ENCODE assay signal across 13 mouse cellular contexts in genomic region chr12:91675937-91676336, GRCm38 (mm10).
A peak's percentile ranks its signal among the peaks of the same experiment; 100 is the strongest.
DNase-seq lines count a peak whose midpoint lies in the region; ATAC-seq and TF ChIP-seq lines count a peak whose summit lies in the region.
"Had no signal": no experiment of that assay in that cellular context is flagged by ENCODE, and none has a peak within 500 bp of the region (broad histone marks: within the 10 kb centered on the region; RNA-seq: fewer than 3 reads in every experiment).

No protein-coding gene starts in this region.

- no peaks in the 10 kb centered on the region for H3K27me3 ChIP-seq in hindbrain, postnatal 0 days (ENCODE audit: insufficient read depth, low read length)
- no peaks in the 10 kb centered on the region for H3K27me3 ChIP-seq in hindbrain, embryonic 10.5 days (ENCODE audit: insufficient read depth, poor library complexity, severe bottlenecking)
- no peaks in the 10 kb centered on the region for H3K27me3 ChIP-seq in midbrain, postnatal 0 days (ENCODE audit: insufficient read depth, low read length)
- no peaks in the 10 kb centered on the region for H3K27me3 ChIP-seq in midbrain, embryonic 10.5 days (ENCODE audit: low read depth, poor library complexity, severe bottlenecking)
- H3K27me3 ChIP-seq in intestine, embryonic 16.5 days (replicated peaks; ENCODE audit: control insufficient read depth, insufficient read depth, low read length) = no peaks in the 10 kb centered on the region
- H3K27me3 ChIP-seq in stomach, postnatal 0 days (ENCODE audit: control insufficient read depth, insufficient read depth, low read length) = no peaks in the 10 kb centered on the region
- H3K27me3 ChIP-seq: embryonic facial prominence, embryonic 12.5 days; neural tube, embryonic 12.5 days had no signal

- H3K36me3 ChIP-seq in hindbrain, postnatal 0 days (ENCODE audit: insufficient read depth, low read length) = no peaks in the 10 kb centered on the region
- H3K36me3 ChIP-seq in hindbrain, embryonic 10.5 days = no peaks in the 10 kb centered on the region
- no peaks in the 10 kb centered on the region for H3K36me3 ChIP-seq in midbrain, postnatal 0 days (ENCODE audit: insufficient read depth, low read length)
- H3K36me3 ChIP-seq in midbrain, embryonic 10.5 days = no peaks in the 10 kb centered on the region
- no peaks in the 10 kb centered on the region for H3K36me3 ChIP-seq in intestine, embryonic 16.5 days (ENCODE audit: control insufficient read depth, insufficient read depth, low read length)
- H3K36me3 ChIP-seq in stomach, postnatal 0 days (ENCODE audit: control insufficient read depth, insufficient read depth, low read length) = no peaks in the 10 kb centered on the region
- H3K36me3 ChIP-seq: embryonic facial prominence, embryonic 12.5 days; heart, embryonic 10.5 days; neural tube, embryonic 12.5 days had no signal

- WGBS in hindbrain, postnatal 0 days = 40% methylated on average over 9 of the region's 9 CpGs
- 93% methylated on average over 9 of the region's 9 CpGs for WGBS in hindbrain, embryonic 10.5 days
- WGBS in midbrain, postnatal 0 days = 71% methylated on average over 9 of the region's 9 CpGs
- WGBS in midbrain, embryonic 10.5 days = 94% methylated on average over 9 of the region's 9 CpGs
- 69% methylated on average over 9 of the region's 9 CpGs for WGBS in intestine, embryonic 16.5 days
- WGBS in stomach, postnatal 0 days = 49% methylated on average over 9 of the region's 9 CpGs

- H3K4me3 ChIP-seq in hindbrain, postnatal 0 days (ENCODE audit: low read length) = no peak overlapping the region
- H3K4me3 ChIP-seq in hindbrain, embryonic 10.5 days = no peak overlapping the region
- H3K4me3 ChIP-seq in midbrain, postnatal 0 days (ENCODE audit: low read depth, low read length) = no peak overlapping the region
- no peak overlapping the region for H3K4me3 ChIP-seq in midbrain, embryonic 10.5 days
- H3K4me3 ChIP-seq in intestine, embryonic 16.5 days (ENCODE audit: low read length) = no peak overlapping the region
- H3K4me3 ChIP-seq in stomach, postnatal 0 days (ENCODE audit: low read depth, low read length) = no peak overlapping the region
- H3K4me3 ChIP-seq: embryonic facial prominence, embryonic 12.5 days; heart, embryonic 10.5 days; neural tube, embryonic 12.5 days had no signal

- H3K9me3 ChIP-seq in hindbrain, postnatal 0 days (ENCODE audit: low read length) = no peaks in the 10 kb centered on the region
- no peaks in the 10 kb centered on the region for H3K9me3 ChIP-seq in hindbrain, embryonic 10.5 days
- H3K9me3 ChIP-seq in midbrain, postnatal 0 days (ENCODE audit: low read length) = no peaks in the 10 kb centered on the region
- no peaks in the 10 kb centered on the region for H3K9me3 ChIP-seq in midbrain, embryonic 10.5 days (replicated peaks)
- H3K9me3 ChIP-seq in intestine, embryonic 16.5 days (ENCODE audit: control insufficient read depth, low read length) = no peaks in the 10 kb centered on the region
- no peaks in the 10 kb centered on the region for H3K9me3 ChIP-seq in stomach, postnatal 0 days (ENCODE audit: control insufficient read depth, low read length)
- H3K9me3 ChIP-seq: embryonic facial prominence, embryonic 12.5 days; G1E; heart, embryonic 10.5 days; neural tube, embryonic 12.5 days had no signal

- TF ChIP-seq CTCF in hindbrain, postnatal 0 days (IDR thresholded peaks at IDR 0.05; ENCODE audit: low read depth) = no peak
- no peak for TF ChIP-seq CTCF in midbrain, postnatal 0 days (IDR thresholded peaks at IDR 0.05)
- TF ChIP-seq CTCF in stomach, postnatal 0 days (IDR thresholded peaks at IDR 0.05; ENCODE audit: low read depth) = no peak

- no peak overlapping the region for H3K9ac ChIP-seq in hindbrain, postnatal 0 days (replicated peaks; ENCODE audit: low read length)
- H3K9ac ChIP-seq in midbrain, postnatal 0 days (replicated peaks; ENCODE audit: low read length, poor library complexity, severe bottlenecking) = no peak overlapping the region
- H3K9ac ChIP-seq in intestine, embryonic 16.5 days (ENCODE audit: low read depth, low read length) = no peak overlapping the region
- no peak overlapping the region for H3K9ac ChIP-seq in stomach, postnatal 0 days (ENCODE audit: low read length)
- H3K9ac ChIP-seq: embryonic facial prominence, embryonic 12.5 days; neural tube, embryonic 12.5 days had no signal

- no peak overlapping the region for H3K27ac ChIP-seq in hindbrain, postnatal 0 days
- H3K27ac ChIP-seq in hindbrain, embryonic 10.5 days = no peak overlapping the region
- no peak overlapping the region for H3K27ac ChIP-seq in midbrain, postnatal 0 days (ENCODE audit: low read depth, low read length)
- H3K27ac ChIP-seq in midbrain, embryonic 10.5 days (replicated peaks) = no peak overlapping the region
- H3K27ac ChIP-seq in intestine, embryonic 16.5 days (ENCODE audit: low read length) = no peak overlapping the region
- no peak overlapping the region for H3K27ac ChIP-seq in stomach, postnatal 0 days (replicated peaks)
- H3K27ac ChIP-seq: embryonic facial prominence, embryonic 12.5 days; heart, embryonic 10.5 days; neural tube, embryonic 12.5 days had no signal

- no peak overlapping the region for H3K4me2 ChIP-seq in hindbrain, postnatal 0 days (ENCODE audit: low read depth, low read length)
- no peak overlapping the region for H3K4me2 ChIP-seq in midbrain, postnatal 0 days (ENCODE audit: low read depth, low read length, poor library complexity, severe bottlenecking)
- H3K4me2 ChIP-seq in intestine, embryonic 16.5 days (ENCODE audit: low read depth, low read length) = no peak overlapping the region
- no peak overlapping the region for H3K4me2 ChIP-seq in stomach, postnatal 0 days (replicated peaks; ENCODE audit: low read depth)
- H3K4me2 ChIP-seq: embryonic facial prominence, embryonic 12.5 days; neural tube, embryonic 12.5 days had no signal

- no peak for ATAC-seq in hindbrain, postnatal 0 days
- ATAC-seq in midbrain, postnatal 0 days (ENCODE audit: low FRiP score) = no peak
- ATAC-seq in intestine, embryonic 16.5 days = peak; percentile 45
- peak; percentile 81 for ATAC-seq in stomach, postnatal 0 days (ENCODE audit: low FRiP score, low TSS enrichment)

- H3K4me1 ChIP-seq in hindbrain, postnatal 0 days (ENCODE audit: insufficient read depth, low read length) = peaks cover 6% of the 10 kb centered on the region
- H3K4me1 ChIP-seq in hindbrain, embryonic 10.5 days (replicated peaks) = peaks cover 22% of the 10 kb centered on the region
- no peaks in the 10 kb centered on the region; the same call in 1 of the 2 replicates for H3K4me1 ChIP-seq in midbrain, postnatal 0 days (ENCODE audit: insufficient read depth, low read length)
- H3K4me1 ChIP-seq in midbrain, embryonic 10.5 days = peaks cover 29% of the 10 kb centered on the region
- peaks cover 5% of the 10 kb centered on the region; the same call in 1 of the 2 replicates for H3K4me1 ChIP-seq in intestine, embryonic 16.5 days (ENCODE audit: control insufficient read depth, insufficient read depth, low read length)
- 0 out of 2 replicates have a peak, but pooled peaks cover 3% of the 10 kb centered on the region for H3K4me1 ChIP-seq in stomach, postnatal 0 days (replicated peaks; ENCODE audit: control insufficient read depth, insufficient read depth)

- DNase-seq in hindbrain, postnatal 0 days (ENCODE audit: low spot score) = peak; percentile 76
- no peak for DNase-seq in hindbrain, embryonic 10.5 days (ENCODE audit: low spot score)
- peak; percentile 69 for DNase-seq in midbrain, postnatal 0 days (ENCODE audit: low spot score)
- no peak for DNase-seq in midbrain, embryonic 10.5 days (ENCODE audit: low spot score)
- DNase-seq in stomach, postnatal 0 days (ENCODE audit: low spot score) = peak; percentile 72
- no peak for DNase-seq in right cerebral cortex, adult 18-20 months
- DNase-seq: kidney, adult 18-20 months; thymus, adult 2 months had no signal

- TF ChIP-seq EP300 in stomach, postnatal 0 days (optimal IDR thresholded peaks at IDR 0.05) = no peak

Comparison
In these comparisons a context has a peak if more than half of its experiments do, and no peak if none do; other contexts are left out.
1. DNase-seq: peak in hindbrain, postnatal 0 days (single experiment), midbrain, postnatal 0 days (single experiment) and stomach, postnatal 0 days (single experiment); none in hindbrain, embryonic 10.5 days (single experiment), midbrain, embryonic 10.5 days (single experiment) and right cerebral cortex, adult 18-20 months (single experiment).
2. ATAC-seq: peak in intestine, embryonic 16.5 days (single experiment) and stomach, postnatal 0 days (single experiment); none in hindbrain, postnatal 0 days (single experiment) and midbrain, postnatal 0 days (single experiment).